Mouse (Mus musculus) embryonic facial prominence, embryonic 11.5 days (tissue): ENCODE measurements around the gene Gmpr2. TPM values are rescaled to one million over a fixed set of nuclear protein-coding genes. Genes with fewer than 3 reads are reported as not detected.

Experiments
- ATAC-seq: fragments of 200-750 bp; cut with Nextera tagmentation; replicated peaks from 2 replicates; pipeline ENCODE4 v1.8.0; 2017; ENCODE audit warnings: low read depth; ENCODE audit not compliant: insufficient number of reproducible peaks, low FRiP score, low TSS enrichment
- DNase-seq: peaks from one replicate; pipeline ENCODE4 v3.0.0-alpha.2; 2015; ENCODE audit warnings: low spot score
- H3K27ac ChIP-seq: fragments of 300-500 bp; sonication (generic); replicated peaks from 2 replicates; pipeline ENCODE4 v1.5.1; 2014; ENCODE audit warnings: mild to moderate bottlenecking, low read depth, low read length, control low read depth
- H3K27me3 ChIP-seq: fragments of 300-500 bp; sonication (generic); 2 replicates; pipeline ENCODE4 v1.6.1; 2014; ENCODE audit warnings: mild to moderate bottlenecking, low read length, moderate library complexity, mixed read lengths; ENCODE audit not compliant: control insufficient read depth, insufficient read depth
- H3K36me3 ChIP-seq: fragments of 300-500 bp; sonication (generic); replicated peaks from 2 replicates; pipeline ENCODE4 v1.6.1; 2014; ENCODE audit warnings: low read depth, mild to moderate bottlenecking, low read length, moderate library complexity, mixed read lengths; ENCODE audit not compliant: control insufficient read depth, insufficient read depth
- H3K4me1 ChIP-seq: fragments of 300-500 bp; sonication (generic); 2 replicates; pipeline ENCODE4 v1.6.1; 2014; ENCODE audit warnings: low read length, mixed read lengths; ENCODE audit not compliant: control insufficient read depth, insufficient read depth
- H3K4me2 ChIP-seq: fragments of 300-500 bp; sonication (generic); 2 replicates; pipeline ENCODE4 v1.6.1; 2014; ENCODE audit warnings: low read depth, mild to moderate bottlenecking, control low read depth, low read length, moderate library complexity
- H3K4me3 ChIP-seq: fragments of 300-500 bp; sonication (generic); 2 replicates; pipeline ENCODE4 v1.5.1; 2014; ENCODE audit warnings: low read depth, low read length, control low read depth
- H3K9ac ChIP-seq: fragments of 300-500 bp; sonication (generic); replicated peaks from 2 replicates; pipeline ENCODE4 v1.6.1; 2014; ENCODE audit warnings: mild to moderate bottlenecking, control low read depth, low read length
- H3K9me3 ChIP-seq: fragments of 300-500 bp; sonication (generic); replicated peaks from 2 replicates; pipeline ENCODE4 v1.6.1; 2016; ENCODE audit warnings: mild to moderate bottlenecking, low read length, inconsistent platforms, mixed read lengths; ENCODE audit not compliant: control insufficient read depth
- WGBS: fragments of 180-500 bp; shearing (Covaris S2); extraction: QIAGEN DNeasy Blood & Tissue Kit; methylation state at CpG from one replicate; pipeline ENCODE4 v1.1.7; 2014; 5-methylcytosine and 5-hydroxymethylcytosine counted together
- polyA plus RNA-seq: library from polyadenylated mRNA; unstranded; fragments of >200 nt; fragmentation: Nextera tagmentation; extraction: Ambion mirVana; gene quantifications from 2 replicates; pipeline ENCODE4 v1.2.1, GENCODE M21; 2014

Gene Gmpr2
- polyA plus RNA-seq, 1 experiment from 2014 or later = 60.7 TPM

DNA sequence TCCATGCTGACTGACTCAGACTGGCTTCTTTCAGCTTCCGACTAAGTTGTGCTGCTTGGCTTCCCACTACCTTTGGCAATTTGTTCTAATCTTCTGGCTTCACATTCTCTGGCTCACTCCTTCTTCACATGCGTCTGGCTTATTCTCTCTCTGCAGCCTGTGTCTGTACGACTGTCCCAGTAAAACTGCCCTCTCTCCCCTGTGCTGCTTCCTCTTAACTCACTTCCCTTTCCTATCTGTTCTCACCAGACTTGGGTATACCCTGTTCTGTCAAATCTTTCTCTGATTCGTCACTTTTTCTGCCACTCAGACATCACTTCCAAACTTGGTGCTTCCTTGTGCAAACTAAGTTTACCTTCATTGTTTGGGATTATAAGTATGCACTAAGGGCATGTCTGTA, 25.5 kb downstream of the Gmpr2 start:
- Histone ChIP-seq H3K27ac (no peak overlapping the region), H3K36me3 (no peaks in the 10 kb centered on the region), H3K4me2 (no peak overlapping the region), H3K4me1 (no peaks in the 10 kb centered on the region), H3K9me3 (no peaks in the 10 kb centered on the region), H3K9ac (no peak overlapping the region), H3K27me3 (no peaks in the 10 kb centered on the region), H3K4me3 (no peak overlapping the region)
- WGBS = 87% methylated on average over 4 of the region's 4 CpGs
- no peak for ATAC-seq
- no peak for DNase-seq

DNA sequence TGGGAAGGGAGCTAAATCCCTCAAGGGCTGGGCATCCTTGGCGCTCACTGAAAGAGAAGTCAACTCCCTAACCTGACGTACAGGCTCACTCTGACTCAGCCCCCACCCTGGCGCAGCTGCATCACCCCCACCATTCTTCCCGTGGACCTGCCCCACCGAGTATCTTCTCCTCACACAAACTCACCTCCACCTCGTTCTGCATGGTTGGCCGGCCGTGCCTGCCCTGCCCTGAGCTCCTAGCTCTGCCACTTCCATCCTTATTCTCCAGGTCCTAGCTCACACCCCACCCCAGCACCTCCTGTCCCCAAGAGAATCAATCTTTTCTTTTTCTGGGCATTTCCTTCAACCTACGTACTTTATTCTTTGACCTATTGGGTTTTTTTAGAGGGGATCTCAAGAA, 29.4 kb downstream of the Gmpr2 start:
- no peak overlapping the region for H3K27ac ChIP-seq
- no peaks in the 10 kb centered on the region for H3K4me1 ChIP-seq
- no peaks in the 10 kb centered on the region for H3K9me3 ChIP-seq
- no peaks in the 10 kb centered on the region for H3K36me3 ChIP-seq
- no peak overlapping the region for H3K9ac ChIP-seq
- no peak for DNase-seq
- WGBS = 73% methylated on average over 9 of the region's 9 CpGs
- ATAC-seq = no peak
- no peaks in the 10 kb centered on the region for H3K27me3 ChIP-seq
- H3K4me2 ChIP-seq = no peak overlapping the region
- no peak overlapping the region for H3K4me3 ChIP-seq

DNA sequence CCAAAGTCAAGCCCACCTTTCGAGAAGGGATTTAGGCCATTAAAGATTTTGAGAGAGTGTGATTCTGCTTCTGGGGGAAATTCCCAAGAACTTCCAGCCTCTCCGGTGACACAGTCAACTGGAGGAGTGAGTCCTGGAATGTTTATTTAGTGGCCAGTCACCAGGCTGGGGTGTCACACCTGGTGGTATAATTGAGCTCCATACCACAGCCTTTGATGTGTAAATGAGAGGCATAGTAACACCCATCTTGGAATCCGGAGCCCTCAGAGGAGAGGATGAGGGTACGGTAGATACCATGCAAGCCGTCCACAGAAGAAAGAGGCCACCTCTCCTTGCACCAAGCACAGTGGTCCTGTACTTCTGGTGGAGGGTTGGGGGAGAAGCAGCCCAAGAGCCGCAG, 31.0 kb downstream of the Gmpr2 start:
- Histone ChIP-seq H3K4me2 (no peak overlapping the region), H3K36me3 (no peaks in the 10 kb centered on the region), H3K4me1 (no peaks in the 10 kb centered on the region), H3K4me3 (no peak overlapping the region), H3K9me3 (no peaks in the 10 kb centered on the region), H3K27me3 (no peaks in the 10 kb centered on the region), H3K9ac (no peak overlapping the region), H3K27ac (no peak overlapping the region)
- no peak for ATAC-seq
- DNase-seq = no peak
- WGBS = 67% methylated on average over 6 of the region's 6 CpGs

DNA sequence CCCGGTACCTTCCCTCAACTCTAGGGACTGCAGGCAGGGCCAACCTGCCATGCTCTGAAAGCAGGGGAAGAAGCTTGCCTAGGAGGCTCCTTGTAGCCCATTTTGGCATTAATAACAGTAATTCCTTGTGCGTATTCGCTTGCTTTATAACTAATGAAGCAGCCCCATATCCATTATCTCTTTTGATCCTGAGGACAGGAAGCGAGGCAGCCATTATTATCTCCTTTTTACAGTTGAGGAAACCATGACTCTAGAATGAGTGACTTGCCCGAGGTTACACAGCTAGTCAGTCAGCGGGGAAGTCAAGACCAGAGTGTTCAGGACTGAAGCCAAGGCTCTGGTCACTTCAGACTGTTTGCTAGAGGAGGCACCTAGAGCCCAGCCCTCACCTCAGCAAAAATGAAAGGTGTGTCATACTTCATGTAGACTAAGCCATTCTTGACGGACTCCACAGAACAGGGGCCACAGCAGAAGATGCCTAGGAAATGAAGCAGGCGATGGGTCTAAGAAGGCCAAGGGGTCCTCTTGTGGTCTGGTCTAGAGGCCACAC, 34.4 kb downstream of the Gmpr2 start:
- ATAC-seq = no peak
- no peak overlapping the region for H3K4me3 ChIP-seq
- no peak overlapping the region for H3K4me2 ChIP-seq
- no peaks in the 10 kb centered on the region for H3K36me3 ChIP-seq
- no peak for DNase-seq
- H3K9me3 ChIP-seq = no peaks in the 10 kb centered on the region
- H3K27ac ChIP-seq = no peak overlapping the region
- no peak overlapping the region for H3K9ac ChIP-seq
- H3K4me1 ChIP-seq = no peaks in the 10 kb centered on the region
- H3K27me3 ChIP-seq = no peaks in the 10 kb centered on the region
- WGBS = 92% methylated on average over 8 of the region's 8 CpGs

DNA sequence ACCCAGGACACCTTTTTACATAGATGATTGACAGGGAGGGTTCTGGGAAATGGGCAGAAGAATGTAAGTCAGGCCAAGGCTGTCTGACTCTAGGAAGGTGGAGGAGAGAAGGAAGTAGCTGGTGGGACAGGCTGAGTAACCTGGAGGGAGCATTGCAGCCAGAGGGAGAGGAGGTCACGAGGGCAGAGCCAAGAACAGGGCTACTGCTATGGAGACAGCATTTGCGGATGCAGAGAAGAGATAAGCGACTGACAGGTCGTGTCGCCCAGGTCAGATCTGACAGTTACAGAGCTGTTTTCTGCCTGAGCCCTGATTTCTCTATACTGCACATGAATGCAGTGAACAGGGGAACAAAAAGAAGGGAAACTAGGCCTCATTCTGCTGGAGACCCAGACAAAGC, 35.7 kb downstream of the Gmpr2 start:
- no peak for DNase-seq
- Histone ChIP-seq H3K9me3 (no peaks in the 10 kb centered on the region), H3K4me2 (no peak overlapping the region), H3K9ac (no peak overlapping the region), H3K27me3 (no peaks in the 10 kb centered on the region; the same call in 1 of the 2 replicates), H3K36me3 (no peaks in the 10 kb centered on the region), H3K4me1 (no peaks in the 10 kb centered on the region), H3K4me3 (no peak overlapping the region), H3K27ac (no peak overlapping the region)
- ATAC-seq = no peak
- WGBS = 79% methylated on average over 5 of the region's 5 CpGs

DNA sequence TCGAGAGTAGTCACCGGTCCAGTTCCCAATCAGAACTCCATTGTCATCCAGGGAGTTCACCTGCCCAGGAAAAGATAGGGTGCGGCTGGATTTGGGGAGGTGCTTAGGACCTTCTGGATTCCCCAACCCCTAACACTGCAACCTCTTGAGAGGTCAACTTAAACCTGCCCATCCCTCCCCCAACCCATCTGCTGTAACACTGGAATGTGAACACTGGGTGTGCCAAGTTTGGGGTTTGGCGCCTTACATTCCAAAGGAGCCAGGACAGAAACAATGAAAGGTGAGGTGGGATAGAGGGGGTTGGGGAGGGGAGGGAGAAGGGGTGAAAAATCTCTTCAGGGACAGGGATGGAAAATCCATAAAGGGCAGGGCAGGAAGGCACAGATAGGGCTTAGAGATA, 37.8 kb downstream of the Gmpr2 start:
- no peak overlapping the region for H3K9ac ChIP-seq
- ATAC-seq = no peak
- no peak for DNase-seq
- WGBS = 81% methylated on average over 4 of the region's 4 CpGs
- no peaks in the 10 kb centered on the region for H3K9me3 ChIP-seq
- H3K4me2 ChIP-seq = no peak overlapping the region
- H3K4me3 ChIP-seq = no peak overlapping the region
- no peaks in the 10 kb centered on the region for H3K36me3 ChIP-seq
- peaks cover 4% of the 10 kb centered on the region for H3K27me3 ChIP-seq
- H3K4me1 ChIP-seq = no peaks in the 10 kb centered on the region
- no peak overlapping the region for H3K27ac ChIP-seq

DNA sequence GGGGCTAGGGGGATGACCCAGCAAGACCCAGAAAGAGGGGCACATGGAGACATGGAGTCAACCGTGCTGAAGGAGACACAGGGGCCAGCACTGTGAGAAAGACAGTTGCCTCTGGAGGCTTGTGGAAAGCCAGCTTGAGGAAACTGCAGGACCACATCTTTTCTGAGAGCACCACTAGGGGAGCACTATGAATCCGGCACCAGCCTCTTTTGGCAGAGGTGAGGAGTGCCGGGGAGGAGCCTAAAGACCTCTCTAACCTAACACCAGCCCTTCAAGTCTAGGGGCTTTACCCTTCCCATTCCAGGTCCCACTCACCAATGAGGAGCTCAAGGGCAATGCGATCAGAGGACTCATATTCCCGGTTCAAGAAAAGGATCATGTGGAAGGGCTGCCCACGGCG, 40.0 kb downstream of the Gmpr2 start:
- no peak overlapping the region for H3K27ac ChIP-seq
- H3K9ac ChIP-seq = no peak overlapping the region
- no peaks in the 10 kb centered on the region for H3K36me3 ChIP-seq
- no peak overlapping the region for H3K4me2 ChIP-seq
- no peak overlapping the region for H3K4me3 ChIP-seq
- H3K4me1 ChIP-seq = no peaks in the 10 kb centered on the region
- peaks cover 4% of the 10 kb centered on the region for H3K27me3 ChIP-seq
- H3K9me3 ChIP-seq = no peaks in the 10 kb centered on the region
- DNase-seq (no peak), ATAC-seq (no peak)
- 77% methylated on average over 7 of the region's 7 CpGs for WGBS

DNA sequence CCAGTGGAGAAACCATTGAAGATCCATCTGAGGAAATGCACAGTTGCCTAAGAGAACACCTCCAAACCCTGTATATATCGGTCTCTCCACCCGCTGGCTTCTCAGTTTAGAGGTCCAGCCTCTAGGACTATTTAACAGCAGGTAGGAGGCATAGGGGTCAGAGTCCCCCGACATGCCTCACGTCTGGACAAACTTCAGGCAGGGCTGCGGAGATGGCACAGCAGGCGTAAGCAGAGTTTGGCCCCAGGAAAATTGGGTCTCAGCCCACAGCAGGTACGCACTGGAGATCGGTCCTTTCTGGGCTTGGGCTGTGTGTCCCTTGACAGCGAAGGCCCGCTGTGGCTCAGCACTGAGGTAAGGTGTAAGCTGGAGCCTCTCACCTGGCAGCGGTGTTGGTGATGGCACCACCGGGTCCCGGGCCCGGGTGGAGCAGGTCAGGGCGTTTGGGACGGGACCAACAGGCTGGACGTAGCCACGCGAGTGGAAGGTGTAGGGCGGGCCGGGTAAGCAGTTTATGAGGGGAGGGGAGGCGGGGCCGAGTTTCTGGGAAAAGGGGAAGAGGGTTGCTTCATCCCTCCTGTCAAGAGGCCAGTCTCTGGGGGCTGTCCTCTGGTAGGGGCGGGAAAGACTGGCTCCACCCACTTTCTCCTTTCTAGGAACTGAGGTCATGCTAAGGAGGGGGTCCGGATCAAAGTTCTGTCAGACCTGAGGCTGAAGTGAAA, 41.4 kb downstream of the Gmpr2 start:
- no peaks in the 10 kb centered on the region for H3K4me1 ChIP-seq
- H3K27ac ChIP-seq = no peak overlapping the region
- peaks cover 4% of the 10 kb centered on the region for H3K27me3 ChIP-seq
- H3K36me3 ChIP-seq = no peaks in the 10 kb centered on the region
- peak overlapping the region; percentile 22; the same call in 1 of the 2 replicates for H3K4me2 ChIP-seq
- H3K9ac ChIP-seq = no peak overlapping the region
- no peak overlapping the region for H3K4me3 ChIP-seq
- no peak for ATAC-seq
- H3K9me3 ChIP-seq = no peaks in the 10 kb centered on the region
- WGBS = 13% methylated on average over 25 of the region's 25 CpGs
- DNase-seq = peak; percentile 23
